Mouse (Mus musculus) cerebellum, adult 11-12 months (tissue): ENCODE results near the gene Gm21885.
A peak's percentile ranks its signal among the peaks of the same experiment; 100 is the strongest.
"Not testable (repeated sequence)": the region's sequence is repeated elsewhere in the genome, so short reads cannot be mapped to it uniquely, and the experiment has no call there.

Experiments
- DNase-seq: peaks from one replicate; pipeline ENCODE4 v3.0.0; 2022

The Gm21885 gene

GRCm38 (mm10) chr11:94281199-94282181 is at the start of gene Gm21885:
Gm21885 (plus strand) TSS chr11:94281873.
- peak; percentile 49 for DNase-seq

GRCm38 (mm10) chr11:94233405-94233804 is 48.3 kb upstream of the Gm21885 start:
- no peak for DNase-seq

GRCm38 (mm10) chr11:94234380-94234779 is 47.3 kb upstream of the Gm21885 start:
- DNase-seq: no peak

- DNase-seq: no peak
These were observed 46.8 kb upstream of the Gm21885 start for GRCm38 (mm10) chr11:94234857-94235256.

- DNase-seq: peak; percentile 84
These were observed 45.6 kb upstream of the Gm21885 start for GRCm38 (mm10) chr11:94236074-94236473.

GRCm38 (mm10) chr11:94238786-94239185 is 42.9 kb upstream of the Gm21885 start:
- no peak for DNase-seq

- DNase-seq: no peak
These were observed 42.0 kb upstream of the Gm21885 start for GRCm38 (mm10) chr11:94239706-94240105.

- DNase-seq: no peak
These were observed 38.8 kb upstream of the Gm21885 start for GRCm38 (mm10) chr11:94242760-94243421.

- DNase-seq: no peak
These were observed 38.1 kb upstream of the Gm21885 start for GRCm38 (mm10) chr11:94243422-94244180.

- DNase-seq: no peak
These were observed 37.3 kb upstream of the Gm21885 start for GRCm38 (mm10) chr11:94244385-94244784.

GRCm38 (mm10) chr11:94245955-94246788 is 35.5 kb upstream of the Gm21885 start, which contains the start of gene Wfikkn2:
Wfikkn2 (minus strand) TSS chr11:94246005.
- DNase-seq: no peak

- DNase-seq: no peak
These were observed 34.9 kb upstream of the Gm21885 start for GRCm38 (mm10) chr11:94246789-94247061.

GRCm38 (mm10) chr11:94253156-94253555 is 28.5 kb upstream of the Gm21885 start:
- DNase-seq: no peak

GRCm38 (mm10) chr11:94253691-94254090 is 28.0 kb upstream of the Gm21885 start:
- DNase-seq: no peak

- DNase-seq: no peak
These were observed 25.9 kb upstream of the Gm21885 start for GRCm38 (mm10) chr11:94255733-94256132.

GRCm38 (mm10) chr11:94257987-94258386 is 23.7 kb upstream of the Gm21885 start:
- no peak for DNase-seq

- DNase-seq: no peak
These were observed 21.9 kb upstream of the Gm21885 start for GRCm38 (mm10) chr11:94259814-94260213.

- no peak for DNase-seq
These were observed 19.9 kb upstream of the Gm21885 start for GRCm38 (mm10) chr11:94261585-94262370.

- peak; percentile 73 for DNase-seq
These were observed 16.4 kb upstream of the Gm21885 start for GRCm38 (mm10) chr11:94265134-94265785.

- DNase-seq: not testable (repeated sequence)
These were observed 15.5 kb upstream of the Gm21885 start for GRCm38 (mm10) chr11:94266155-94266554.

- DNase-seq: no peak
These were observed 12.9 kb upstream of the Gm21885 start for GRCm38 (mm10) chr11:94268761-94269160.
